10 mouse cellular contexts compared by ENCODE assay signal in the genomic region with DNA sequence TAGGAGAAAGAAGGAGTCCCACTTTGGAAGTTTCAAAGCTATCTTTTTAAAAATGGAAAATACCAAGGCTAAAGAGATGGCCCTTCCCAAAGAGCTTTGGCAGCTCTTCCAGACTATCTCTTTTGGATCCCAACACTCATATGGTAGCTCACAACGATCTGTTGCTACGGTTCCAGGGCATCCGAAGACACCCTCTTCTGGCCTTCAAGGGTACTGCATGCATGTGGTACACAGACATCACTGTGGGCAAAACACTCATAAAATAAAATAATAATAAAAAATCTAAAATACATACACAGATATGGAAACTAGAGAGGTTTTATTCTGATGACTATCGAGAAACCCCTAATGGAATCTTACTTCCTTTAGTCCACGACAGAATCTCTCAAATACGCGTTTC. TPM values are rescaled to one million over a fixed set of nuclear protein-coding genes. Genes with fewer than 3 reads are reported as not detected.
DNase-seq lines count a peak whose midpoint lies in the region; ATAC-seq lines count a peak whose summit lies in the region.
"Had no signal": no experiment of that assay in that cellular context is flagged by ENCODE, and none has a peak within 500 bp of the region (broad histone marks: within the 10 kb centered on the region; RNA-seq: fewer than 3 reads in every experiment).

No protein-coding gene starts in this region.

- no peak overlapping the region for H3K4me2 ChIP-seq in limb, embryonic 11.5 days (ENCODE audit: low read depth, severe bottlenecking)

- no peaks in the 10 kb centered on the region for H3K4me1 ChIP-seq in limb, embryonic 11.5 days (ENCODE audit: control insufficient read depth, insufficient read depth, low read length)
- no peaks in the 10 kb centered on the region for H3K4me1 ChIP-seq in limb, embryonic 10.5 days
- H3K4me1 ChIP-seq: heart, embryonic 10.5 days had no signal

- no peaks in the 10 kb centered on the region for H3K36me3 ChIP-seq in limb, embryonic 11.5 days (ENCODE audit: control insufficient read depth, insufficient read depth, low read length)
- H3K36me3 ChIP-seq in limb, embryonic 10.5 days, result no peaks in the 10 kb centered on the region
- H3K36me3 ChIP-seq: heart, embryonic 10.5 days had no signal

- H3K27me3 ChIP-seq in limb, embryonic 11.5 days (ENCODE audit: control insufficient read depth, insufficient read depth, low read length), result no peaks in the 10 kb centered on the region
- no peaks in the 10 kb centered on the region for H3K27me3 ChIP-seq in limb, embryonic 10.5 days (ENCODE audit: low read depth, poor library complexity, severe bottlenecking)

- no peak for ATAC-seq in limb, embryonic 11.5 days (ENCODE audit: insufficient number of reproducible peaks, low FRiP score, low TSS enrichment, low read depth)
- ATAC-seq in megakaryocyte progenitor cell, adult 5-6 weeks (replicated peaks; ENCODE audit: poor library complexity), result peak; percentile 64; the same call in 1 of the 2 replicates

- H3K4me3 ChIP-seq in limb, embryonic 11.5 days (ENCODE audit: low read depth, low read length), result no peak overlapping the region
- no peak overlapping the region for H3K4me3 ChIP-seq in limb, embryonic 10.5 days
- H3K4me3 ChIP-seq: heart, embryonic 10.5 days had no signal

- 77% methylated on average over 7 of the region's 7 CpGs for WGBS in limb, embryonic 11.5 days
- WGBS in limb, embryonic 10.5 days, result 84% methylated on average over 7 of the region's 7 CpGs

- H3K27ac ChIP-seq in limb, embryonic 11.5 days (replicated peaks; ENCODE audit: low read depth, low read length), result no peak overlapping the region
- no peak overlapping the region for H3K27ac ChIP-seq in limb, embryonic 10.5 days
- H3K27ac ChIP-seq: heart, embryonic 10.5 days; macrophage had no signal

- H3K9ac ChIP-seq in limb, embryonic 11.5 days (ENCODE audit: low read length), result no peak overlapping the region

- no peaks in the 10 kb centered on the region for H3K9me3 ChIP-seq in limb, embryonic 11.5 days (ENCODE audit: control insufficient read depth, low read length)
- no peaks in the 10 kb centered on the region for H3K9me3 ChIP-seq in limb, embryonic 10.5 days (replicated peaks)
- H3K9me3 ChIP-seq: heart, embryonic 10.5 days had no signal

- DNase-seq in embryo, embryonic 11 days, result peak; percentile 14
- DNase-seq in embryo, embryonic 9.5 days (ENCODE audit: extremely low spot score), result no peak
- DNase-seq in limb, embryonic 11.5 days (ENCODE audit: low spot score), result peak; percentile 32
- no peak for DNase-seq in limb, embryonic 10.5 days (ENCODE audit: low spot score)
- DNase-seq in ES-CJ7 (ENCODE audit: low read depth, low spot score), result peak; percentile 36
- DNase-seq in yolk sac, embryonic 10.5 days (ENCODE audit: low spot score), result no peak
- no peak for DNase-seq in frontal cortex, postnatal 25 days (ENCODE audit: low spot score in 2 of 2)

RNA-seq across cellular contexts. Expression of a gene that starts 17.9 kb away (rescaled TPM):
- polyA plus RNA-seq in limb, embryonic 11.5 days (2014; fragmentation: Nextera tagmentation; extraction: Ambion mirVana), result 0.21 TPM in 1 of 2 replicates, not detected in the other
- not detected in 2 replicates for polyA plus RNA-seq in limb, embryonic 10.5 days (2016; fragmentation: Nextera tagmentation; extraction: Ambion mirVana)
- not detected in 2 replicates for total RNA-seq in megakaryocyte progenitor cell, adult 5-6 weeks (2015)
- not detected in 2 replicates for total RNA-seq in megakaryocyte progenitor cell, adult 5-6 weeks (2017)
- polyA plus RNA-seq: macrophage had no signal

RNA-seq across cellular contexts. Expression of a gene that starts 51.3 kb away (rescaled TPM):
- 29.7 and 36.0 TPM in 2 replicates for polyA plus RNA-seq in limb, embryonic 11.5 days (2014; fragmentation: Nextera tagmentation; extraction: Ambion mirVana)
- 30.9 and 32.3 TPM in 2 replicates for polyA plus RNA-seq in limb, embryonic 10.5 days (2016; fragmentation: Nextera tagmentation; extraction: Ambion mirVana)
- total RNA-seq in megakaryocyte progenitor cell, adult 5-6 weeks (2015), result 40.9 and 46.5 TPM in 2 replicates
- 39.6 and 43.9 TPM in 2 replicates for total RNA-seq in megakaryocyte progenitor cell, adult 5-6 weeks (2017)

Comparison
In these comparisons a context has a peak if more than half of its experiments do, and no peak if none do; other contexts are left out.
1. DNase-seq: peak in embryo, embryonic 11 days (single experiment), limb, embryonic 11.5 days (single experiment) and ES-CJ7 (single experiment); none in embryo, embryonic 9.5 days (single experiment), limb, embryonic 10.5 days (single experiment), yolk sac, embryonic 10.5 days (single experiment) and frontal cortex, postnatal 25 days (0 of 2).